Mouse (Mus musculus) kidney, adult 10 weeks (tissue): ENCODE data around the gene Il1f9. TPM values are rescaled to one million over a fixed set of nuclear protein-coding genes. Genes with fewer than 3 reads are reported as not detected.

Experiments used
- polyA plus RNA-seq: library from polyadenylated mRNA; stranded (reverse); fragments of 350-450 nt; fragmentation: Illumina TruSeq; extraction: RNeasy Lipid Tissue Mini Kit (QIAGEN cat#74804); gene quantifications from one replicate; pipeline ENCODE4 v1.2.3, GENCODE M21; 2014; ENCODE audit warnings: low read depth, low replicate concordance

Il1f9 gene
- polyA plus RNA-seq = not detected

GRCm38 (mm10) chr2:24186176-24186575, at the start of gene Il1f9:
Gene Il1f9 (plus strand): TSS chr2:24186476.

GRCm38 (mm10) chr2:24152861-24153260, 33.4 kb upstream of the Il1f9 start, which contains the start of gene Il1f8:
Gene Il1f8 (plus strand): TSS chr2:24153161.

DNA sequence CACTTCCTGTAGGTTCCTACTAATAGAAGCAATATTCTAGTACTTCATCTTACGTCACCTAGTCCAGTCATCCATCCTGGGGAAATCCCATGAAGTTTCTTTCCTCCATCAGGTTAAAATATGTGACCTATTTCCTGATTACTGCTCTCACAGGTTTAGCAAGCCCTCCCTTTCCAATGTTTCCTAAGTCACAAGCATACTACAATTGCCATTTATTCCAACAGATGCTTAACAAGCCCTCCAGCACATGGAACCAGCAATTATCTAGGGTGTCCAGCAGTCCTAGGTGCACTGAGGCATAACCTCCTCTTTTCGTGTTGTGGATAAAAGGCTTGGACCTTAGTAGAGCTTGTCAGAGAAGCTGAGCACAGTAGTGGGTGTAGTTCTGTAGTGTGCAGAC, 28.8 kb downstream of the Il1f9 start, which contains the start of gene Il1f6:
Gene Il1f6, plus strand, starts transcription at position 301 of the 400 bp plus-strand sequence.

Other genes with a start within 250 kb of the Il1f9 start
- 139 TPM for gene Hnmt, start 137.1 kb upstream of the Il1f9 start, polyA plus RNA-seq
- gene Tbpl2, start 89.9 kb upstream of the Il1f9 start, polyA plus RNA-seq = 0.40 TPM
- not detected for gene Il1f8, start 33.3 kb upstream of the Il1f9 start, polyA plus RNA-seq
- not detected for gene Il1f6, start 28.9 kb downstream of the Il1f9 start, polyA plus RNA-seq
- 0.36 TPM for gene Il1f5, start 90.5 kb downstream of the Il1f9 start, polyA plus RNA-seq
- gene Il1f10, start 104.7 kb downstream of the Il1f9 start, polyA plus RNA-seq = not detected
- 0.44 TPM for gene Il1rn, start 150.4 kb downstream of the Il1f9 start, polyA plus RNA-seq
- gene Psd4, start 181.1 kb downstream of the Il1f9 start, polyA plus RNA-seq = 1.7 TPM